Mouse (Mus musculus) ES-Bruce4 (cell line): Measurements from ENCODE around the gene Lmtk2.

Experiments used
- CTCF ChIP-seq: IDR thresholded peaks from one replicate; pipeline ENCODE4 v1.8.1; 2011; ENCODE audit warnings: low read depth, low read length
- POLR2A ChIP-seq: IDR thresholded peaks from one replicate; pipeline ENCODE4 v1.8.1; 2011; ENCODE audit warnings: low read length; ENCODE audit not compliant: insufficient read depth

DNA sequence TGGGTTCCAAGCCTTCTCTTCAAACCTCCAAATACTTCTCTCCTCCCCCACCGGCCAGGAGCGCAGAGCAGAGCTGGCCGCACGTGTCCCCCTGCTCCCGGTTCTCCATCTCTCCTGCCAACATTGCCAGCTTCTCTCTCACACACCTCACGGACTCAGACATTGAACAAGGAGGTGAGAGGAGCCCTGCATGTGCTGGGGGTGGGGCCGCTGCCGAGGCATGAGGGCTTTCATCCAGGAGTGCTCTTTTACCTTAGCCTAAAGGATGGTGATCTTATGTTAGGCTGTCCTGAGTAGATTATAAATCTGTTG, 83.0 kb downstream of the Lmtk2 start:
- TF ChIP-seq POLR2A: no peak
- no peak for TF ChIP-seq CTCF
